Mouse (Mus musculus) C2C12 (cell line): ENCODE measurements around the gene Stac.

Experiments used
- CEBPB ChIP-seq: IDR thresholded peaks from one replicate; pipeline ENCODE4 v1.6.1; 2011; ENCODE audit warnings: low read depth, mild to moderate bottlenecking, control low read depth, moderate library complexity
- CTCF ChIP-seq: IDR thresholded peaks from one replicate; pipeline ENCODE4 v1.5.1; 2011; ENCODE audit not compliant: control insufficient read depth, insufficient read depth, insufficient read length
- FOSL1 ChIP-seq: IDR thresholded peaks from one replicate; pipeline ENCODE4 v1.8.0; 2011; ENCODE audit warnings: mild to moderate bottlenecking, low read length; ENCODE audit not compliant: poor library complexity, insufficient read depth, severe bottlenecking
- MAX ChIP-seq: IDR thresholded peaks from one replicate; pipeline ENCODE4 v1.6.1; 2011; ENCODE audit warnings: mild to moderate bottlenecking, control low read depth
- MYOD1 ChIP-seq: IDR thresholded peaks from one replicate; pipeline ENCODE4 v1.6.1; 2011; ENCODE audit warnings: low read depth; ENCODE audit not compliant: control insufficient read depth, insufficient read length
- MYOG ChIP-seq: IDR thresholded peaks from one replicate; pipeline ENCODE4 v1.6.1; 2011; ENCODE audit not compliant: control insufficient read depth, insufficient read length; ENCODE audit errors: extremely low read depth
- USF1 ChIP-seq: IDR thresholded peaks from one replicate; pipeline ENCODE4 v1.6.1; 2011; ENCODE audit warnings: low read depth, mild to moderate bottlenecking, control low read depth, moderate library complexity

GRCm38 (mm10) chr9:111534744-111535423 lies 155.3 kb downstream of the Stac start:
- TF ChIP-seq CTCF = no peak
- TF ChIP-seq CEBPB = no peak
- no peak for TF ChIP-seq USF1
- no peak for TF ChIP-seq MYOD1
- TF ChIP-seq MAX = no peak
- TF ChIP-seq MYOG = no peak
- TF ChIP-seq FOSL1 = no peak
